Mouse (Mus musculus): ENCODE measurements at regions not wholly inside any gene's neighbourhood (a gene's known extent, or its start where the extent isn't known, plus 50 kb on each side); places are given as distances from the start of the nearest gene placed in this dataset.

- no peaks in the 10 kb centered on the region for H3K27me3 ChIP-seq
- no peak overlapping the region for H3K4me3 ChIP-seq
- whole genome bisulfite sequencing: 37% methylated on average over 6 of the region's 6 CpGs
- H3K9ac ChIP-seq: no peak overlapping the region
- ATAC-seq (ENCODE audit: borderline replicate concordance, extremely low read depth, low FRiP score, low TSS enrichment): no peak
- no peak overlapping the region for H3K4me2 ChIP-seq
- H3K27ac ChIP-seq: no peak overlapping the region
- H3K4me1 ChIP-seq: no peaks in the 10 kb centered on the region
- H3K36me3 ChIP-seq: no peaks in the 10 kb centered on the region
- no peaks in the 10 kb centered on the region for H3K9me3 ChIP-seq
These were observed 93.5 kb downstream of the Cand1 start for GRCm38 (mm10) chr10:119146342-119146741.

GRCm38 (mm10) chr10:119142866-119143265, 97.0 kb downstream of the Cand1 start:
- H3K36me3 ChIP-seq: no peaks in the 10 kb centered on the region
- H3K4me2 ChIP-seq: no peak overlapping the region
- WGBS: 74% methylated on average over 6 of the region's 6 CpGs
- peak; percentile 81; the same call in 1 of the 2 replicates for ATAC-seq (ENCODE audit: borderline replicate concordance, extremely low read depth, low FRiP score, low TSS enrichment)
- H3K27me3 ChIP-seq: no peaks in the 10 kb centered on the region
- H3K9ac ChIP-seq: no peak overlapping the region
- no peak overlapping the region for H3K4me3 ChIP-seq
- no peaks in the 10 kb centered on the region for H3K4me1 ChIP-seq
- H3K27ac ChIP-seq: peak overlapping the region; percentile 50
- no peaks in the 10 kb centered on the region for H3K9me3 ChIP-seq

- H3K36me3 ChIP-seq: no peaks in the 10 kb centered on the region
- no peaks in the 10 kb centered on the region for H3K9me3 ChIP-seq
- H3K4me1 ChIP-seq: no peaks in the 10 kb centered on the region
- 0 out of 2 replicates have a peak overlapping the region, but pooled peaks have one; percentile 50 for H3K27ac ChIP-seq
- no peak for ATAC-seq (ENCODE audit: borderline replicate concordance, extremely low read depth, low FRiP score, low TSS enrichment)
- H3K27me3 ChIP-seq: no peaks in the 10 kb centered on the region
- no peak overlapping the region for H3K9ac ChIP-seq
- no peak overlapping the region for H3K4me3 ChIP-seq
- H3K4me2 ChIP-seq: no peak overlapping the region
- WGBS: 50% methylated on average over 5 of the region's 5 CpGs
These were observed 97.5 kb downstream of the Cand1 start for GRCm38 (mm10) chr10:119142307-119142706.

DNA sequence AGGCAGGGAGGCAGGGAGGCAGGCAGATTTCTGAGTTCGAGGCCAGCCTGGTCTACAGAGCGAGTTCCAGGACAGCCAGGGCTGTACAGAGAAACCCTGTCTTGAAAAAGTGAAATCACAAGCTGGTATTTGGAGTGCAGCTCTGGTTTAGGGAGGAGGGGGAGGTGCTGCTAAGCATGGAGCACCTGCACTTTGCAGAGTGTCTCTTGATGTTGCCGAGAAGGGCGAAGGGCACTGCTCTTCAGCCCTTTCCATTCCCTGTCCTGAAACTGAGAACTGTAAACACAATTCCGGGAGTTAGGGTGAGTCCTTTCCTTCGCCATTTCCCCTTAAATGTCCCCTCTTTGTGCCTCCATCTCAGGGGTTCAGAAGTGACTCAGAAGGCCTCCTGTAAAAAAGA, 101.6 kb downstream of the Cand1 start:
- ATAC-seq (ENCODE audit: borderline replicate concordance, extremely low read depth, low FRiP score, low TSS enrichment): no peak
- Histone ChIP-seq H3K9ac (no peak overlapping the region), H3K27me3 (no peaks in the 10 kb centered on the region), H3K4me2 (no peak overlapping the region), H3K9me3 (no peaks in the 10 kb centered on the region), H3K27ac (0 out of 2 replicates have a peak overlapping the region, but pooled peaks have one; percentile 15), H3K4me3 (no peak overlapping the region), H3K4me1 (peaks cover 6% of the 10 kb centered on the region), H3K36me3 (no peaks in the 10 kb centered on the region)
- WGBS: 40% methylated on average over 6 of the region's 6 CpGs

DNA sequence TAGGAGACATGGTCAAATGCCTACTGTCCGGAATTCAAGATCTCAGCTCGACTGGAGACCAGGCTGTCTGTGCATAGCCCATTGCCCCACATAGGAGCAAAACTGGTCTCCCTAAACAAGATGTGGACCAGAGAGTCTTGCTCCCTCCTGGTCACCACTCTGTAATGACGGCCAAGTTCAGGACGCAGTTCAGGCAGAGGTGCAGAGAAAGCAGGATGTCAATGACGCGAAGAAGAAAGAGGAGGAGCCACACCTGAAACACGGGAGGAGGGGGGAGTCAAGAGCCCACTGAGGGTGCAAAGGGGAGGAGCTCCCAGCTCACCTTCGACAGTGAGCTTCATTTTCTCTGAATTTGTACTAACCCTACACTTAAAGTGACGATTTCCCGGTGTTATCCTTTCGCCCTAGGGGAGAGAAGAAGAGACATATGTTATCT, 104.3 kb downstream of the Cand1 start:
- ATAC-seq (ENCODE audit: borderline replicate concordance, extremely low read depth, low FRiP score, low TSS enrichment): no peak
- no peak overlapping the region for H3K4me3 ChIP-seq
- peaks cover 9% of the 10 kb centered on the region for H3K4me1 ChIP-seq
- peak overlapping the region; percentile 16 for H3K4me2 ChIP-seq
- H3K36me3 ChIP-seq: no peaks in the 10 kb centered on the region
- H3K9me3 ChIP-seq: no peaks in the 10 kb centered on the region
- 30% methylated on average over 11 of the region's 11 CpGs for WGBS
- no peaks in the 10 kb centered on the region for H3K27me3 ChIP-seq
- H3K9ac ChIP-seq: no peak overlapping the region
- H3K27ac ChIP-seq: no peak overlapping the region

GRCm38 (mm10) chr10:119134797-119135488, 104.9 kb downstream of the Cand1 start:
- WGBS: 18% methylated on average over 10 of the region's 10 CpGs
- no peaks in the 10 kb centered on the region for H3K36me3 ChIP-seq
- peak; percentile 28; the same call in 1 of the 2 replicates for ATAC-seq (ENCODE audit: borderline replicate concordance, extremely low read depth, low FRiP score, low TSS enrichment)
- H3K9me3 ChIP-seq: no peaks in the 10 kb centered on the region
- no peak overlapping the region for H3K4me3 ChIP-seq
- no peaks in the 10 kb centered on the region for H3K27me3 ChIP-seq
- no peak overlapping the region for H3K27ac ChIP-seq
- peaks cover 9% of the 10 kb centered on the region for H3K4me1 ChIP-seq
- peak overlapping the region; percentile 16 for H3K4me2 ChIP-seq
- no peak overlapping the region for H3K9ac ChIP-seq

GRCm38 (mm10) chr10:119131977-119132376, 107.9 kb downstream of the Cand1 start:
- H3K27me3 ChIP-seq: no peaks in the 10 kb centered on the region
- H3K9ac ChIP-seq: no peak overlapping the region
- H3K4me1 ChIP-seq: peaks cover 9% of the 10 kb centered on the region
- H3K4me2 ChIP-seq: peak overlapping the region; percentile 22; the same call in 1 of the 2 replicates
- 25% methylated on average over 16 of the region's 16 CpGs for WGBS
- H3K27ac ChIP-seq: no peak overlapping the region
- no peaks in the 10 kb centered on the region for H3K9me3 ChIP-seq
- no peak; the same call in 1 of the 2 replicates for ATAC-seq (ENCODE audit: borderline replicate concordance, extremely low read depth, low FRiP score, low TSS enrichment)
- no peaks in the 10 kb centered on the region for H3K36me3 ChIP-seq
- H3K4me3 ChIP-seq: no peak overlapping the region

GRCm38 (mm10) chr10:119130676-119131075, 109.2 kb downstream of the Cand1 start:
- Histone ChIP-seq H3K4me3 (no peak overlapping the region), H3K9ac (no peak overlapping the region), H3K27ac (no peak overlapping the region), H3K27me3 (no peaks in the 10 kb centered on the region), H3K4me1 (peaks cover 9% of the 10 kb centered on the region), H3K9me3 (no peaks in the 10 kb centered on the region), H3K4me2 (no peak overlapping the region), H3K36me3 (no peaks in the 10 kb centered on the region)
- no peak for ATAC-seq (ENCODE audit: borderline replicate concordance, extremely low read depth, low FRiP score, low TSS enrichment)
- WGBS: 69% methylated on average over 6 of the region's 6 CpGs

- H3K4me1 ChIP-seq: 0 out of 2 replicates have a peak, but pooled peaks cover 3% of the 10 kb centered on the region
- H3K27me3 ChIP-seq: no peaks in the 10 kb centered on the region
- H3K36me3 ChIP-seq: no peaks in the 10 kb centered on the region
- no peak overlapping the region for H3K9ac ChIP-seq
- WGBS: 89% methylated on average over 3 of the region's 3 CpGs
- no peaks in the 10 kb centered on the region for H3K9me3 ChIP-seq
- no peak overlapping the region for H3K4me2 ChIP-seq
- no peak for ATAC-seq (ENCODE audit: borderline replicate concordance, extremely low read depth, low FRiP score, low TSS enrichment)
- no peak overlapping the region for H3K27ac ChIP-seq
- no peak overlapping the region for H3K4me3 ChIP-seq
These were observed 111.8 kb downstream of the Cand1 start for GRCm38 (mm10) chr10:119128035-119128434.

DNA sequence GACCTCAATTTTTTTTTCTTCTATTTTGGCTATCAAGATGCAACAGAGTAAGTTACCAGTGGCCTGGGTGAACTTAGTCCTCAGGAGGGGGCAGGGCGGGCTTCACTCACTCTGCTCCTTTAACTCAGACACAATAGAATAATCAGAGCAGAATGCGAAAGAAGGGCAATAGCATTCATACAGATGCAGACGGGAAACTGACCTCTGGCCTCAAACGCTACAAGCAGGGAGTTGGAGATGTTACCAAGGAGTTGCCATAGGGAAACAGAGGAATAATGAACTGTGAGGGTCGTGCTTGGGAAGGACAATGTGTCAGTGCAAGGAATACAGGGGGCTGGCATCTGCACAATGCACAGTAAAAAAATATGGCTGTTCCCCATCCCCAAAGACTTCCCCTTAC, 116.3 kb downstream of the Cand1 start:
- WGBS: 70% methylated on average over 5 of the region's 5 CpGs
- ATAC-seq (ENCODE audit: borderline replicate concordance, extremely low read depth, low FRiP score, low TSS enrichment): no peak
- no peak overlapping the region for H3K4me2 ChIP-seq

DNA sequence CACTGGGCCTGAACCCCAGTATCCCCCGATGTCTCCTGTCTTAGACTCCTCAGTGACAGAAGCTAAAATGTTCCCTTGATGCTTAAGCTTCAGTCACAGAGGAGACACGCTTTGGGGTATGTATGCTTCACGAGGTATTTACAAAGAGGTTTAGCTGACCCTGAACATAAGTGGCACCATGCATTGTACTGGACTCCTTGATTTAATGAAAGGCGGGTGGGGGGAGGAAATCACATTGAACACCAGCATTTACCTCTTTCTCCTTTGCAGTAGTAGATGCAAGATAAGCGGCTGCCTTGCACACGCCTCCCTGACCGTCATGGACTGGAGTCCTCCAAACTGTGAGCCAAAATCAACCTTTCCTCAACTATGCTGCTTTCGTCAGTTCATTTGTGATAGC, 117.5 kb downstream of the Cand1 start:
- no peaks in the 10 kb centered on the region for H3K27me3 ChIP-seq
- H3K4me1 ChIP-seq: no peaks in the 10 kb centered on the region
- H3K9ac ChIP-seq: no peak overlapping the region
- no peak overlapping the region for H3K4me2 ChIP-seq
- ATAC-seq (ENCODE audit: borderline replicate concordance, extremely low read depth, low FRiP score, low TSS enrichment): no peak
- H3K36me3 ChIP-seq: no peaks in the 10 kb centered on the region
- no peaks in the 10 kb centered on the region for H3K9me3 ChIP-seq
- WGBS: 94% methylated on average over 8 of the region's 8 CpGs
- H3K27ac ChIP-seq: no peak overlapping the region
- no peak overlapping the region for H3K4me3 ChIP-seq

More for the DNA sequence above, 116.3 kb downstream of the Cand1 start:
- no peaks in the 10 kb centered on the region for H3K36me3 ChIP-seq
- no peaks in the 10 kb centered on the region for H3K27me3 ChIP-seq
- no peak overlapping the region for H3K27ac ChIP-seq
- H3K4me1 ChIP-seq: no peaks in the 10 kb centered on the region
- no peaks in the 10 kb centered on the region for H3K9me3 ChIP-seq
- no peak overlapping the region for H3K4me3 ChIP-seq
- no peak overlapping the region for H3K9ac ChIP-seq

DNA sequence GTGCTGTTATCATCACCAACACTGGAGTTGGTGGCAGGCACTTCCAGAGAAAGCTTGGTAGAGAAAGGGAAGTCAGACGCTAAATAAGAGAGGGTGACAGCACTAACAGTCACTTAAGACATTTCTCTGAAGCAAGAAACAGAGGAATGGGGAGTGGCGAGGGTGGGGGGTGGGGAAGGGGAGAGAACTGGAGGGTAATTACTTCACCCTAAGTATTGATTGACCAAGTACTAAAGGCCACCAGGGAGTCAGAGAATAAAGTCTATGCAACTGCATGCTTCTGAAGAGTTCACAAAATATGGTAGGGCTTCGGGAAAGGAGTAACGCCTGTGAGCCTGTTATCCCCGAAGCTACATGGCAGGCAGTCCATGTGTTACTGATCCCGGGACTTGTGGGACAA, 118.3 kb downstream of the Cand1 start:
- Histone ChIP-seq H3K4me3 (no peak overlapping the region), H3K9me3 (no peaks in the 10 kb centered on the region), H3K27me3 (no peaks in the 10 kb centered on the region), H3K36me3 (no peaks in the 10 kb centered on the region), H3K4me1 (no peaks in the 10 kb centered on the region), H3K9ac (no peak overlapping the region), H3K27ac (no peak overlapping the region), H3K4me2 (no peak overlapping the region)
- WGBS: 65% methylated on average over 6 of the region's 6 CpGs
- no peak for ATAC-seq (ENCODE audit: borderline replicate concordance, extremely low read depth, low FRiP score, low TSS enrichment)
